Mouse (Mus musculus) spleen, adult 10 weeks (tissue): ENCODE results near the gene Atf6. TPM values are rescaled to one million over a fixed set of nuclear protein-coding genes. Genes with fewer than 3 reads are reported as not detected.

Experiments
- polyA plus RNA-seq: library from polyadenylated mRNA; stranded (reverse); fragments of 350-450 nt; fragmentation: Illumina TruSeq; extraction: RNeasy Lipid Tissue Mini Kit (QIAGEN cat#74804); gene quantifications from one replicate; pipeline ENCODE4 v1.2.3, GENCODE M21; 2015; ENCODE audit warnings: low replicate concordance; ENCODE audit not compliant: insufficient read depth

The Atf6 gene
- 34.6 TPM for polyA plus RNA-seq

DNA sequence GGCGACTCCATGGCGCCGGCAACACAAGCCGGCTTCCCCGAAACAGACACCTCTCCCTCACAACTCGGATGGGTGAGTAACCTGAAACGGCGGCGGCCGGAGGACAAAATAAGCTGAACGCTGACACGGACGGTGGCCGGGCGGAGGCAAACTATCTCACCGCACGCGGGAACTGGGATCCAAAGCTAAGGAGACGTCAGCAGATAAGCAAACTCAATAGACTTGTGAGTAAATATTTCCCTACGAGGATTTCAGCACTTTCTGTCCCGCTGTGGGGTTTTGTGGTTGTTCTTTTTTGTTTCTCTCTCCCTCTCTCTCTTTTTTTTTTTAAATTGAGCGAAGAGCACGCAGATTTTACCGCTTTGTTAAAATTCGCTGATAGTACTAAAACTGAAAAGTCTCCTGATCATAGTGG, at the start of gene Atf6:
Atf6 (minus strand) TSS at position 81 of the 415 bp plus-strand sequence.

DNA sequence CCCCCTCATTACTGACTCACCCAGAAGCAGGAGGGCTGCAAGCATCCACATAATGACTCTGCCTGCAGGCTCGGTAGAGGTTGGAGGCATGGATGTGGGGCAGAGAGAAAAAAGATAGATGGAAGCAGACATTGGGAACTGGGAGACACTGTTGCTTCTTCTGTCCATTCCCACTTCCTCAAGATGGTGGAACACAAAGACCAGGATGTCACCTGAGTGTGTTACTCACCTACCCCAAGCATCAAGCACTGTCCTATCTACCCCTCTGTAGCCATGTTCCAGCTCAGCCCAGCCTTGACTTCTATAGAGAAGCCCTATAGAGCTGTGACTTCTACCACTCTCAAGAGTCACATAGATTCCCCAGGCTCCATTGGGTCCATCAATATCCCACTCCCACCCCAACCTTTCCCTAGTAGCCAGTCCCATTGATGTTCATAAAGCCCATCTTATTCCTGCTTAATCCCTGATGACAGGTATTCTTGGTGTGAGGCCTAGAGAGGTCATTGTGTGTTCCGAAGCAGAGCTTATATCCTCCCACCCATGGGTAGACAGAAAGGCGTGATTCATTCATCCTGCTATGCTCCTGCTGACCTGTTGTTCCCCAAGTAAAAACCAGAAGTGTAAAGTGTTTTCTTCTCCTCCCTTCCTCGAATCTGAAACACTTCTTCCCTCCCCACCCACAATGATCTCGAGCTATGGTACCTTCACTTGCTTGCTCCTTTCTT, 45.5 kb upstream of the Atf6 start, which contains the start of gene Fcrlb:
Fcrlb (minus strand) TSS at position 51 of the 725 bp plus-strand sequence.

GRCm38 (mm10) chr1:170884978-170885561, 17.5 kb upstream of the Atf6 start, which contains the start of the genes Gm26620 and Dusp12:
Gene Gm26620 (plus strand): TSS chr1:170885065.
Gene Dusp12 (minus strand): TSS chr1:170885540.

Other genes with a start within 250 kb of the Atf6 start
- gene Olfml2b, start 223.2 kb downstream of the Atf6 start, polyA plus RNA-seq = 2.8 TPM
- 0.33 TPM for gene Gm26620, start 17.3 kb upstream of the Atf6 start, polyA plus RNA-seq
- 33.1 TPM for gene Dusp12, start 17.8 kb upstream of the Atf6 start, polyA plus RNA-seq
- not detected for gene Fcrlb, start 45.2 kb upstream of the Atf6 start, polyA plus RNA-seq
- 224 TPM for gene Fcrla, start 59.8 kb upstream of the Atf6 start, polyA plus RNA-seq
- 241 TPM for gene Fcgr2b, start 108.8 kb upstream of the Atf6 start, polyA plus RNA-seq
- gene Fcgr4, start 151.1 kb upstream of the Atf6 start, polyA plus RNA-seq = 32.6 TPM
- gene Fcgr3, start 197.2 kb upstream of the Atf6 start, polyA plus RNA-seq = 94.5 TPM
- gene Cfap126, start 246.1 kb upstream of the Atf6 start, polyA plus RNA-seq = 4.5 TPM